Mouse (Mus musculus) bone marrow macrophage, adult 2 months (primary cell): Measurements from ENCODE around the gene Pwp2. TPM values are rescaled to one million over a fixed set of nuclear protein-coding genes. Genes with fewer than 3 reads are reported as not detected.
A peak's percentile ranks its signal among the peaks of the same experiment; 100 is the strongest.
"Not testable (repeated sequence)": the region's sequence is repeated elsewhere in the genome, so short reads cannot be mapped to it uniquely, and the experiment has no call there.

Source experiments
- H3K27ac ChIP-seq: 2 replicates; pipeline ENCODE4 v1.5.1; 2012; ENCODE audit warnings: low read depth, low read length; ENCODE audit not compliant: insufficient read depth
- H3K4me1 ChIP-seq: 2 replicates; pipeline ENCODE4 v1.6.1; 2012; ENCODE audit warnings: low read length; ENCODE audit not compliant: control insufficient read depth, insufficient read depth
- H3K4me3 ChIP-seq: 2 replicates; pipeline ENCODE4 v1.5.1; 2012; ENCODE audit warnings: mild to moderate bottlenecking, low read length, moderate library complexity; ENCODE audit not compliant: insufficient read depth
- CTCF ChIP-seq: IDR thresholded peaks from 2 replicates; pipeline ENCODE4 v1.5.1; 2012; ENCODE audit warnings: low read depth, mild to moderate bottlenecking, low read length, moderate library complexity
- POLR2A ChIP-seq: IDR thresholded peaks from 2 replicates; pipeline ENCODE4 v1.6.1; 2012; ENCODE audit warnings: mild to moderate bottlenecking, low read depth, low read length, borderline replicate concordance
- polyA plus RNA-seq: library from polyadenylated mRNA; stranded (reverse); fragments of >200 nt; gene quantifications from 2 replicates; pipeline ENCODE4 v1.2.4, GENCODE M21; 2012; ENCODE audit not compliant: missing spikeins, insufficient read depth, insufficient read length

Pwp2 gene
- polyA plus RNA-seq, 1 experiment: 3.7 TPM

- H3K27ac ChIP-seq: peak overlapping the region; percentile 81
- no peak for TF ChIP-seq POLR2A
- H3K4me1 ChIP-seq: peaks cover 61% of the 10 kb centered on the region
- H3K4me3 ChIP-seq: peak overlapping the region; percentile 28
Observed at GRCm38 (mm10) chr10:78134400-78134799, 50.5 kb downstream of the Pwp2 start.

- Histone ChIP-seq H3K4me3 (no peak overlapping the region), H3K4me1 (peaks cover 23% of the 10 kb centered on the region), H3K27ac (no peak overlapping the region)
- TF ChIP-seq POLR2A (no peak), CTCF (no peak)
Observed at GRCm38 (mm10) chr10:78129998-78130397, 55.0 kb downstream of the Pwp2 start.

GRCm38 (mm10) chr10:78129423-78129822 lies 55.5 kb downstream of the Pwp2 start:
- TF ChIP-seq CTCF (no peak), POLR2A (no peak)
- H3K4me1 ChIP-seq: peaks cover 19% of the 10 kb centered on the region
- H3K4me3 ChIP-seq: no peak overlapping the region
- no peak overlapping the region for H3K27ac ChIP-seq

GRCm38 (mm10) chr10:78128647-78129046 lies 56.3 kb downstream of the Pwp2 start:
- TF ChIP-seq CTCF: no peak
- TF ChIP-seq POLR2A: no peak
- H3K4me3 ChIP-seq: no peak overlapping the region
- H3K4me1 ChIP-seq: peaks cover 12% of the 10 kb centered on the region
- H3K27ac ChIP-seq: no peak overlapping the region

- H3K4me3 ChIP-seq: no peak overlapping the region
Observed at GRCm38 (mm10) chr10:78127931-78128330, 57.0 kb downstream of the Pwp2 start.

GRCm38 (mm10) chr10:78127046-78127870 lies 57.7 kb downstream of the Pwp2 start:
- Histone ChIP-seq H3K4me1 (peaks cover 10% of the 10 kb centered on the region), H3K4me3 (no peak overlapping the region), H3K27ac (no peak overlapping the region)
- TF ChIP-seq CTCF: no peak

More at GRCm38 (mm10) chr10:78127931-78128330, 57.0 kb downstream of the Pwp2 start:
- H3K4me1 ChIP-seq: peaks cover 10% of the 10 kb centered on the region
- H3K27ac ChIP-seq: no peak overlapping the region
- TF ChIP-seq POLR2A (no peak), CTCF (no peak)

- no peak for TF ChIP-seq POLR2A
- TF ChIP-seq CTCF: no peak
- H3K4me3 ChIP-seq: no peak overlapping the region
- no peak overlapping the region for H3K27ac ChIP-seq
- H3K4me1 ChIP-seq: peaks cover 10% of the 10 kb centered on the region
Observed at GRCm38 (mm10) chr10:78126311-78126710, 58.6 kb downstream of the Pwp2 start.

- not testable (repeated sequence) for H3K27ac ChIP-seq, H3K4me1 ChIP-seq, H3K4me3 ChIP-seq
Observed at GRCm38 (mm10) chr10:78125061-78125460, 59.9 kb downstream of the Pwp2 start.

- not testable (repeated sequence) for H3K4me3 ChIP-seq, H3K27ac ChIP-seq, H3K4me1 ChIP-seq
Observed at GRCm38 (mm10) chr10:78124137-78124536, 60.8 kb downstream of the Pwp2 start.

Other genes with a start within 250 kb of the Pwp2 start
- 8.6 and 13.8 TPM in 2 replicates for gene Trpm2, start 214.6 kb downstream of the Pwp2 start, polyA plus RNA-seq
- 12.4 and 13.6 TPM in 2 replicates for gene 1810043G02Rik, start 206.6 kb downstream of the Pwp2 start, polyA plus RNA-seq
- 24.1 and 32.1 TPM in 2 replicates for gene Pfkl, start 175.1 kb downstream of the Pwp2 start, polyA plus RNA-seq
- 1.5 and 2.2 TPM in 2 replicates for gene Dnmt3l, start 143.2 kb downstream of the Pwp2 start, polyA plus RNA-seq
- gene Aire, start 141.5 kb downstream of the Pwp2 start, polyA plus RNA-seq: not detected in 2 replicates
- 18.6 and 20.8 TPM in 2 replicates for gene Icosl, start 115.8 kb downstream of the Pwp2 start, polyA plus RNA-seq
- gene D10Jhu81e, start 15.4 kb downstream of the Pwp2 start, polyA plus RNA-seq: 31.2 and 33.4 TPM in 2 replicates
- 25.2 and 29.6 TPM in 2 replicates for gene Trappc10, start 59.5 kb upstream of the Pwp2 start, polyA plus RNA-seq
- 36.8 and 39.8 TPM in 2 replicates for gene Agpat3, start 167.3 kb upstream of the Pwp2 start, polyA plus RNA-seq
- 138 and 145 TPM in 2 replicates for gene Rrp1, start 227.9 kb upstream of the Pwp2 start, polyA plus RNA-seq
- gene Cstb, start 240.5 kb upstream of the Pwp2 start, polyA plus RNA-seq: 742 and 743 TPM in 2 replicates